Mouse (Mus musculus): Measurements from ENCODE around the gene Ptprk.

Gene Ptprk

DNA sequence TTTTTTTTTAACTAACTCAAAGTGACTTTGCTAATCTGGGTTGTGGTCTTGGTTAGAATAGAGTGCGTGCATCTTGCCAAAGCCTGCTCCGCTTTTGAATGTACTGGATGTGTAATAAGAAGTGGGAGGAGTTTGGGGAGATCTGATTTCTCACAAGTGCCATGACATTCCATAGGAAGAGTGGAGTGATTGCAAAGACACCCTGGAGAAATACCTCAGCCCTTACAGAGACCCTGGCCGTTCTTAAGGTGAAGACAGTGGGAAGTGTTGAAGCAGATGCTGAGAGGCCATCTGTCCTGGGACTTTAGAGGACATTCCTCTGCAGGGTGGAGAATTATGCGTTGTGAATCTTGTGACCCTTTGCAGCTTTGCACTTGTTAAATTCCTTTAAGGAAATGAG is 110.7 kb downstream of the Ptprk start:
- no peak for DNase-seq (ENCODE audit: low spot score in 2 of 2)

DNA sequence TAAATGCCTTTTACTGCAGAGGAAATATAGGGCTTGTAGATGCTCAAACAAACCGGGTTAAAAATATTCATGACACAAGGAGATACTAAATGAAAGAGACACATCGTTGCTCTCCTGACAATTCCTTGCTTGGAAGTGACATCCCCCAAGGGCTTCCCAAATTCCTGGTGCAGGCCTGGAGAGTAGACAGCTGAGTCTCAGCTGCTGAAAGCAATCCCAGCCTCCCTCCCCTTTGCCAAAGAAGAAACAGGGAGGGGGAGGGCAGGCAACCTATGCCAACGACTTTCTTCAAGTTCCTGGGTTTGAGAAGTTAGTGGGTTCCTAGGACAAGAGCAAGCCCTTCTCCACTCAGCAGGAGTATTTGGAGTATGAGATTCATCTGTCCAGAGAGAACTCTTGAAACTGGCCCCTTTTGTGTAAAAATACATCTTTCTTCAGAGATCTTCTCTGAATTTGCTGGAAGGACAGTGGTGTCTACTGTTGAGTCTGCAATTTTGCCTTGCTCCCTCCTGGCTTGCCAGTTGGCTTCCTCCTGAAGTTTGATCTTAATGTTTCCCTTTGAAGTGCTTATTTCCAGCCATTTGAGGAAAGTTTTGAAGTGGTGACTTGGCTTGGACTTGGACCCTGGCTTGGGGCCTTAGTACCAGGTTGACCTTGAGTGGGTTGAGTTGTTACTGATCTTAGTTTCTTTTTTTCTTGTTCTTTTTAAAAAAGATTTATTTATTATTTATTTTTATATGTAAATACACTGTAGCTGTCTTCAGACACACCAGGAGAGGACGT is 111.6 kb downstream of the Ptprk start:
- DNase-seq (ENCODE audit: low spot score in 2 of 2), result no peak

- DNase-seq (ENCODE audit: low spot score in 2 of 2), result no peak
Observed at GRCm38 (mm10) chr10:28191440-28191839, 116.8 kb downstream of the Ptprk start.

DNA sequence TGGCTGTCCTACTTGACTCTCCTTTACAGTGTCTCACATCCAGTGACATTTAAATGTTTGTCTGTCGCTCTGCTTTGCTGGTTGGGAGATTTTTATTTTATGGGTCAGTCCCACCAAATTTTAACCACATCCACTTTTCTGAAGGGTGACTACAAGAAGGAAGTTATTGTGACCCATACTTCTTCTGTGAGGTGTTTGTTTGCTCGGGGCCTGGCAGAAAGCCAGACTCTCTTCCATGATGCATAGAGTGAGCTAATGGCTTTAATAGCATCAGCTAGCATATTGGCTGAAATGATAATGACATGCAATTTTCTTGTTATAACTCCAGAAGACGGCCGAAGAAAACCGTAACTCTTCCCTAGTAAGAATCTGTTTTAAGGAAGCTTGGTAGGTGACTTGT is 119.0 kb downstream of the Ptprk start:
- no peak for DNase-seq (ENCODE audit: low spot score in 2 of 2)

GRCm38 (mm10) chr10:28200609-28201008 is 126.0 kb downstream of the Ptprk start:
- no peak for DNase-seq (ENCODE audit: low spot score in 2 of 2)

DNA sequence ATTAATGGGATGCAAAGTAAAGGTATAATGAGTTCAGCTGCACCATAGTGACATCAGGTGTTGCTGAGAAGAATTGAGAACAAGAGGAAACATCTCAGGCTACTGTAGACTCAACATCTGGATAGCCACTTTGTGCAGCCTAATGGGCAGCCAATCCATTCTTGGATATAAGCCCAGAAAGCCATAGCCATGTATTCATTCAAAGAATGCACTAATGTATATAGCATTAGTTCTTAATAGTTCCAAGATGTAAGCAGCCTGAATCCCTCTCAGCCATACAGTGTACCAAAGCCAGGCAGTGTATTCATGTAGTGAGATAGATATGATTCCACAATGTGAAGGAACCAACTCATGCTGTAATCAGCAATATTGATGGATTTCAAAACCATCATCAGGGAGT is 134.8 kb downstream of the Ptprk start:
- DNase-seq (ENCODE audit: low spot score in 2 of 2), result no peak

DNA sequence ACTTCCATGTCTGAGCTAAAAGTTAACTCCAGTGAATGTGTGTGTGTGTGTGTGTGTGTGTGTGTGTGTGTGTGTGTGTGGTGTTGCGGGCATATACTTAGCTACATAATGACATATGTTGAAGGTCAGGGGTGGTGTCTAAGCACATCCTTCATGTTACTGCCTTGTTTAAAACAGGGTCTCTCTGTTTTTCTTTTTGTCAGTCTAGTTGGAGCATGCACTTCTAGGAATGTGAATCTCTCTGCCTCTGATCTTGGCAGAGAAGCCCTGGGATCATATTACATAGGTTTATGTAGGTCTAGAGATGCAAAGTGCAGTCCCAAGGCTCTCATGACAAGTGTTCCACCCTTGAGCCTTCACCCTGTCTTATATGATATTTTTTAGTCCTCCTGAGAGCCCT is 137.5 kb downstream of the Ptprk start:
- DNase-seq (ENCODE audit: low spot score in 2 of 2), result no peak

GRCm38 (mm10) chr10:28215153-28215552 is 140.5 kb downstream of the Ptprk start:
- no peak for DNase-seq (ENCODE audit: low spot score in 2 of 2)

- no peak for DNase-seq (ENCODE audit: low spot score in 2 of 2)
Observed at GRCm38 (mm10) chr10:28223602-28224001, 149.0 kb downstream of the Ptprk start.

DNA sequence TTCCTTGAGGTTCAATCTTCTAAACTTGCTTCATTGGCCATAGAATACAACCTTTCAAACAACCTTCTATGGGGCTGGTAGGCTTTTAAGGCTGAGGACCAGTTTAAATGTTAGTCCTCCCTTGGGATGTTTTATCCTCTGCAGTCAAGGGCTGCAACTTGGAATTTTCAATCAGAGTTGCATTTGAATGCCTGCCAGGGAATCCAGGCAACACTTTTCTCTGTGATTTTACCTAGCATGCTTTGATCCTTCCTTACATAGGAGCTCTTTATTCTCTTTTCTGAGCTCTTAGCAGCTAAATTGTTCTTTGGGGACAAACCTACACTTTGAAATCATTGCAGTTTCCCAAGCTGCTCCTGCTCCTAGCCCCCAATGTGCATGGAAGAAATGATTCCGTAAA is 149.8 kb downstream of the Ptprk start:
- no peak for DNase-seq (ENCODE audit: low spot score in 2 of 2)

DNA sequence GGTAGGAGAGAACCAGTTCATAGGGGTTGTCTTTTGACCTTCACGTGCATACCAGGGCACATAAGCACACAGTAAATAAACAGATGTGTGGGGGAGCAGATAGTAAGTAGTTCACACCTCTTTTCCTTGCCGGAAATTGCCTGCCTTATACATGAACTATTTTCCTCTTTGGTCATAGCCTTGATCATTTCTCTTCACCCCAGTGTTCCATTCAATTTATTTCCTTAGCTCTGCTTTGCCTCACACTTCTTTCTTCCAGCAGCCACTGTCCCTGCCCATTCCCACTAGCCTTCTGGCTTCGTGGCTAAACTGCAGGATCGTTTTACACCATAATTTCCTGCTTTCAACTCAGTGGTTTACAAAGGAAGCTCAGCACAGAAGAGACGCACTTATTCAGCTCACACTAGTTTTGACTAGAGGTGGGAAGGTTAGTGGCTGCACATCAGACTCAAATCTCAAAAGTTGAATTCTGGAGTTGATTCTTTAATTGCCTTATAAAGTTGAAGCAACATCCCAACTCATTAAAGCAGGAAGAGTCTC is 151.0 kb downstream of the Ptprk start:
- DNase-seq (ENCODE audit: low spot score in 2 of 2), result no peak

GRCm38 (mm10) chr10:28227732-28228131 is 153.1 kb downstream of the Ptprk start:
- DNase-seq (ENCODE audit: low spot score in 2 of 2), result no peak

DNA sequence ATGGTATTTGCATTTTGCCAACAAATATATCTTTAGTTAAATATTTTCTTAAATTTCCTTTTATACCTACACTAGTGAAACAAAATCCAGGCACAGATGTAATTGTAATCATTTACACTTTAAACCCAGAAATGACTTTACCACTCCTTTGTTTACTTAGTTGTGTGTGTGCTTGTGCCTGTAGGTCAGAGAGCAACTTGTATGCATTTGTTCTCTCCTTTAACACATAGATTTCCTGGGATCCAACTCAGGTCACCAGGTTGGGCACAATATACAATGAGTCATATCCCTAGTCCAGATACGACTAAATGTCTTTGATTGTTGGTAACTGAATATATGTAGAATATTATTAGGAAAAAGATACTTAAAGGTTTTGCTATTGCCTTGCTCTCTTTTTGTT is 153.6 kb downstream of the Ptprk start:
- no peak for DNase-seq (ENCODE audit: low spot score in 2 of 2)

GRCm38 (mm10) chr10:28232273-28233167 is 157.9 kb downstream of the Ptprk start:
- DNase-seq (ENCODE audit: low spot score in 2 of 2), result no peak

GRCm38 (mm10) chr10:28249047-28249446 is 174.4 kb downstream of the Ptprk start:
- no peak for DNase-seq (ENCODE audit: low spot score in 2 of 2)

DNA sequence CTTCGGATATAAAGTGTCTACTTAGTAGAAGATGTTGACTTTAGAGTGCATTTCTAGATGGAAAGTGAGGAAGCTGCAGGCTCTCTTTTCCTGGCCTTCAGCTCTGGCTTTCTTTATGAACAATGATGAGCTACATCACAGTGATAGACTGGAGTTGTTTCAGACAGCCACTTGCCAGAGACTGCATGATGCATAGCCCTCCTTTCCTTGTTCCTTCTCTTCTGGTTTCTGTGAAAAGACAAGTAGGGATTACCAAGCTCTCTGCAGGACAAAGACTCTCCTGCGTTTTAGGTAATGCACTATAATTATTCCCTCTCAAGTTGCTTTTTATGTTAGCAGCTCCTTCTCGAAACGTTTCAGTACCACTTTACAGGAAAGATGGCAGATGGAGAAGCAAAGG is 176.8 kb downstream of the Ptprk start:
- DNase-seq (ENCODE audit: low spot score in 2 of 2), result no peak

DNA sequence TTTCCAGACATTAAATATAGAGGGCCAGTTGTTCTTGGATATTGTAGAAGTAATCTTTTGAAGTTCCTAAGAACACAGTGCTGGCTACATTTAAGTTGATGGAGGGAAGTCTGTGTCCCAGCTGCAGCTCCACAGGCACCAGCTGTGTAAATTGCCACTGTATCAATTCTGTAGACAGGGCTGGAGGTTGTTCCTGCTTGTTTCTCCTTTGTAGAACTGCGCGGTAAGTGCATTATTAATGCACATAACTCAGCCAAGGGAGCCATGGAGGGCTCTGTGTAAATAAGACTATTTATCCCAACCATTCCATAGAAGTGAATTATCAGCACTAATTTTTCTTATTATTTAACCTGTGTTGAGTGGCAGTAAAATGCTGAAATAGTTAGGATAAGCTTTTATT is 186.0 kb downstream of the Ptprk start:
- DNase-seq (ENCODE audit: low spot score in 2 of 2), result no peak

DNA sequence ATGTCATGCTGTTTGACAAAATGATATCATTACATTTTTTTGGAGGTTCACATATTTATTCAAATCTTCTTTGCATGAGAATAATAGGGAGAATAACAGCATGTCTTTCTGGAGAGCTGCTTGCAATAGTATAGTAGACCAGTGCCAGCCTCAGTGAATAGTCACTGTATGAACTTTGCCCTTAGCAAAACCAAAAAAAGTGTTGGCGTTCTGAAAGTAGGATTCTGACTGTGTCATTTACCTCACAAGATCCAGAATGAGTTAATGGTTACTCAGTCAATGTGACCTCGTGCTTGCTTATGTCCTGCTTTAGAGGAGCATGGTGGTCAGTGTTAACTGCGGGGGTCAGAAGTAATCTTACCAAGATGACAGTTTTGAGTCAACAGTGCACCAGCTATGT is 187.5 kb downstream of the Ptprk start:
- no peak for DNase-seq (ENCODE audit: low spot score in 2 of 2)

DNA sequence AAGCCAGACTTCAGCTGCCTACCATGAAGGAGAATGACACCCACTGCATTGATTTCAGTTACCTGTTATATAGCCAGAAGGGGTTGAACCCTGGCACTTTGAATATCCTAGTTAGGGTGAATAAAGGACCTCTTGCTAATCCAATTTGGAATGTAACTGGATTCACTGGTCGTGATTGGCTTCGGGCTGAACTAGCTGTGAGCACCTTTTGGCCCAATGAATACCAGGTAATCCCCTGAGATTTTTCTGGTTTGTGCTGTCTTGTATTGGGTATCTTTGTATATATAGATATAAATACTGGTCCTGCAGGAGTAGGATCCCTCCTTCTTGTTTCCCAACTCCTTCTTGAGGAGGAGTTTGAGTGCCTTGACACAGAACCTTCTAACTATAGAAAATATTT is 188.9 kb downstream of the Ptprk start:
- DNase-seq (ENCODE audit: low spot score in 2 of 2), result no peak

GRCm38 (mm10) chr10:28270273-28270672 is 195.7 kb downstream of the Ptprk start:
- DNase-seq (ENCODE audit: low spot score in 2 of 2), result no peak

- DNase-seq (ENCODE audit: low spot score in 2 of 2), result no peak
Observed at GRCm38 (mm10) chr10:28271729-28272606, 197.3 kb downstream of the Ptprk start.

- no peak for DNase-seq (ENCODE audit: low spot score in 2 of 2)
Observed at GRCm38 (mm10) chr10:28278757-28279156, 204.1 kb downstream of the Ptprk start.

Measured in urinary bladder, postnatal 4 days (tissue).